Comparison of ENCODE assay signal across 16 mouse cellular contexts in the genomic region with DNA sequence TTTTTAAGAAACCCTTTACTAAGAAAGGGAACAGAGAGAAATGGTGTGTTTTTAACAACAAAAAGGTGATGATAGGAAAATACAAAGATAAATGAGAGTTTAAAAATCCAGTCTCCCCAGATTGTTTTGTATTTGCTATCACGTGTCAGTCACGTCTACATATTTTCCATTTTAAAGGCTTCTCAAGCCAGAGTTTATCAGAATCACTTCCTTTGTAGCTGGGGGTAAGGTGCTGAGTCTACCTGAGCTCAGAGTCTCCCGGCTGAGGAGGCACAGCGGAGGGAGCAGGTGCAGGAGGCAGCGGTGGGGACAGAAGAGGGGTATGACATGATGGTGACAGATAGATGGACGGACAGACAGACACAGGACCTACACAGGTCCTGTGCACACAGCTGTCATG.
"Had no signal": no experiment of that assay in that cellular context is flagged by ENCODE, and none has a peak within 500 bp of the region (broad histone marks: within the 10 kb centered on the region; RNA-seq: fewer than 3 reads in every experiment).

No protein-coding gene starts in this region.

- H3K4me1 ChIP-seq: liver, embryonic 15.5 days; lung, embryonic 15.5 days had no signal

- H3K4me2 ChIP-seq: limb, embryonic 13.5 days; liver, embryonic 12.5 days; liver, embryonic 15.5 days; lung, embryonic 15.5 days; neural tube, embryonic 13.5 days had no signal

- H3K27ac ChIP-seq: layer of hippocampus, adult 2 months; limb, embryonic 10.5 days; limb, embryonic 13.5 days; liver, embryonic 12.5 days; liver, embryonic 15.5 days; lung, embryonic 15.5 days; neural tube, embryonic 13.5 days had no signal

- H3K4me3 ChIP-seq: layer of hippocampus, adult 2 months; limb, embryonic 10.5 days; limb, embryonic 13.5 days; liver, embryonic 12.5 days; liver, embryonic 15.5 days; lung, embryonic 15.5 days; neural tube, embryonic 13.5 days had no signal

- DNase-seq: kidney, adult 9 months; kidney, postnatal 14 days; kidney, postnatal 4 days; layer of hippocampus, adult 9-11 months; liver; lung, adult 18-20 months; lung, postnatal 10 days; thymus, adult 18-20 months; thymus, postnatal 36 days had no signal

- H3K27me3 ChIP-seq: limb, embryonic 13.5 days; liver, embryonic 12.5 days; liver, embryonic 15.5 days; lung, embryonic 15.5 days; neural tube, embryonic 13.5 days had no signal

- H3K9me3 ChIP-seq: limb, embryonic 10.5 days; limb, embryonic 13.5 days; liver, embryonic 12.5 days; liver, embryonic 15.5 days; lung, embryonic 15.5 days; neural tube, embryonic 13.5 days had no signal

- H3K9ac ChIP-seq: limb, embryonic 13.5 days; liver, embryonic 12.5 days; liver, embryonic 15.5 days; lung, embryonic 15.5 days; neural tube, embryonic 13.5 days had no signal

- H3K36me3 ChIP-seq: limb, embryonic 10.5 days; limb, embryonic 13.5 days; liver, embryonic 12.5 days; liver, embryonic 15.5 days; lung, embryonic 15.5 days; neural tube, embryonic 13.5 days had no signal

- ATAC-seq: liver, embryonic 12.5 days had no signal
